Mouse (Mus musculus): ENCODE measurements at regions not wholly inside any gene's neighbourhood (a gene's known extent, or its start where the extent isn't known, plus 50 kb on each side); places are given as distances from the start of the nearest gene placed in this dataset.

DNA sequence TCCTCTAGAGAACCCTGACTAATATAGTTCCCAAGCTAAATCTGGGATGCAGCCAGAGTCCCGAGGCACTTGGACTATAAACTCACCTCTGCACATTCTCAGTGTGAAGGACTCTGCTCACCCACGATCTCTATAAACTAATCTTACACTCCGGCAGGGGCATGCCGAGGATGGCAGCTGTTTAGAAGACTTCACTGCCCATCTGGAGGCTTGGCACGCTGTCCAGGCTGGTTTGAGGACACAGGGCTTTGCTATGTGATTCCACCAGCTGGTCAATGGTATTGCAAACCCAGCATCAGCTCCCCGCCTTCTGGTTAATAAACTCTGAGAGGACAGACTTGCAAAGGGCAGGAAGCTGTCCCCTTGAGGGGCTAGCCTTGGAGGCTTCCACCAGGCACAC, 153.3 kb upstream of the Irx3 start:
- TF ChIP-seq CTCF (IDR thresholded peaks at IDR 0.05; ENCODE audit: low read depth, low read length) (no peak), GATA1 (IDR thresholded peaks at IDR 0.05; ENCODE audit: borderline replicate concordance, low read length) (no peak), TAL1 (conservative IDR thresholded peaks at IDR 0.05; ENCODE audit: low read depth, low read length) (no peak), GATA2 (IDR thresholded peaks at IDR 0.05; ENCODE audit: borderline replicate concordance, low read depth, low read length) (no peak)
